Mouse (Mus musculus): Measurements from ENCODE around the gene Ipo5.
A peak's percentile ranks its signal among the peaks of the same experiment; 100 is the strongest.

The Ipo5 gene

GRCm38 (mm10) chr14:120924044-120924443 is 13.0 kb downstream of the Ipo5 start:
- no peak for DNase-seq

- no peak for DNase-seq
These were observed 14.9 kb downstream of the Ipo5 start for GRCm38 (mm10) chr14:120925731-120926585.

- DNase-seq, result no peak
These were observed 20.2 kb downstream of the Ipo5 start for GRCm38 (mm10) chr14:120931236-120931635.

GRCm38 (mm10) chr14:120933624-120934023 is 22.6 kb downstream of the Ipo5 start:
- DNase-seq, result no peak

GRCm38 (mm10) chr14:120937102-120937501 is 26.1 kb downstream of the Ipo5 start:
- no peak for DNase-seq

GRCm38 (mm10) chr14:120942803-120943202 is 31.8 kb downstream of the Ipo5 start:
- no peak for DNase-seq

GRCm38 (mm10) chr14:120945146-120945545 is 34.1 kb downstream of the Ipo5 start:
- no peak for DNase-seq

GRCm38 (mm10) chr14:120947104-120947503 is 36.1 kb downstream of the Ipo5 start:
- DNase-seq, result no peak

- DNase-seq, result no peak
These were observed 38.0 kb downstream of the Ipo5 start for GRCm38 (mm10) chr14:120949002-120949401.

- DNase-seq, result no peak
These were observed 39.0 kb downstream of the Ipo5 start for GRCm38 (mm10) chr14:120950068-120950467.

- no peak for DNase-seq
These were observed 41.4 kb downstream of the Ipo5 start for GRCm38 (mm10) chr14:120952434-120952833.

- DNase-seq, result no peak
These were observed 49.5 kb downstream of the Ipo5 start for GRCm38 (mm10) chr14:120960551-120960950.

GRCm38 (mm10) chr14:120960991-120961390 is 50.0 kb downstream of the Ipo5 start:
- DNase-seq, result no peak

GRCm38 (mm10) chr14:120967072-120967471 is 56.0 kb downstream of the Ipo5 start:
- no peak for DNase-seq

- DNase-seq, result no peak
These were observed 57.7 kb downstream of the Ipo5 start for GRCm38 (mm10) chr14:120968723-120969122.

GRCm38 (mm10) chr14:120969673-120970072 is 58.6 kb downstream of the Ipo5 start:
- no peak for DNase-seq

- DNase-seq, result no peak
These were observed 59.6 kb downstream of the Ipo5 start for GRCm38 (mm10) chr14:120970637-120971036.

GRCm38 (mm10) chr14:120971313-120971712 is 60.3 kb downstream of the Ipo5 start:
- no peak for DNase-seq

- peak; percentile 15 to 29 for DNase-seq
These were observed 68.5 kb downstream of the Ipo5 start for GRCm38 (mm10) chr14:120979559-120979958.

GRCm38 (mm10) chr14:120989126-120989525 is 78.1 kb downstream of the Ipo5 start:
- no peak for DNase-seq
